Mouse (Mus musculus): Measurements from ENCODE around the gene Mydgf. TPM values are rescaled to one million over a fixed set of nuclear protein-coding genes. Genes with fewer than 3 reads are reported as not detected.

Gene Mydgf
- polyA plus RNA-seq, 1 experiment from 2014 or later: 68.4 TPM

DNA sequence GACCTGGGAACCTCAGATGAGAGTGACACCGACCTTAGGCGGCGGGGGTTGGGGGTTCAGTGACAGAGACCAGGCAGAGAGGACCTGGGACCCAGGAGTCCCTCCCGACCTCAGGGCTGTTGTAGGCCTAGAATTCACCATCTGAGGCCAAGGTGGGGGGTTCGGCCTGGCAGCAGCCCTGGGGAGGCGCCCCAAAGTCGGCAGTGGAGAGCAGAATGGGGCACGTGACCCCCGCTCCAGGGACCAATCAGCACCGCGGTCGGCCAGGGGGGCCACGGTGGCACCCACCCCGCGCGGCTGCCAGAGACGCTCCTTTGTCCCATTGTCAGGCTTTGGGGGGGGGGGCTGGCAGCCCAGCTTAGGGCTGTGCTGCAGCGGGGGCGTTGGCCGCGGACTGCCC, 44.4 kb downstream of the Mydgf start:
- H3K4me2 ChIP-seq (replicated peaks): peak overlapping the region; percentile 84
- no peaks in the 10 kb centered on the region for H3K36me3 ChIP-seq
- 5% methylated on average over 17 of the region's 21 CpGs for WGBS
- H3K27ac ChIP-seq: peak overlapping the region; percentile 53; the same call in 1 of the 2 replicates
- H3K9ac ChIP-seq (replicated peaks): peak overlapping the region; percentile 89
- peaks cover 48% of the 10 kb centered on the region for H3K27me3 ChIP-seq
- H3K4me3 ChIP-seq (replicated peaks): peak overlapping the region; percentile 86
- peak; percentile 9 for ATAC-seq
- H3K4me1 ChIP-seq (replicated peaks): peaks cover 63% of the 10 kb centered on the region
- H3K9me3 ChIP-seq: no peaks in the 10 kb centered on the region

DNA sequence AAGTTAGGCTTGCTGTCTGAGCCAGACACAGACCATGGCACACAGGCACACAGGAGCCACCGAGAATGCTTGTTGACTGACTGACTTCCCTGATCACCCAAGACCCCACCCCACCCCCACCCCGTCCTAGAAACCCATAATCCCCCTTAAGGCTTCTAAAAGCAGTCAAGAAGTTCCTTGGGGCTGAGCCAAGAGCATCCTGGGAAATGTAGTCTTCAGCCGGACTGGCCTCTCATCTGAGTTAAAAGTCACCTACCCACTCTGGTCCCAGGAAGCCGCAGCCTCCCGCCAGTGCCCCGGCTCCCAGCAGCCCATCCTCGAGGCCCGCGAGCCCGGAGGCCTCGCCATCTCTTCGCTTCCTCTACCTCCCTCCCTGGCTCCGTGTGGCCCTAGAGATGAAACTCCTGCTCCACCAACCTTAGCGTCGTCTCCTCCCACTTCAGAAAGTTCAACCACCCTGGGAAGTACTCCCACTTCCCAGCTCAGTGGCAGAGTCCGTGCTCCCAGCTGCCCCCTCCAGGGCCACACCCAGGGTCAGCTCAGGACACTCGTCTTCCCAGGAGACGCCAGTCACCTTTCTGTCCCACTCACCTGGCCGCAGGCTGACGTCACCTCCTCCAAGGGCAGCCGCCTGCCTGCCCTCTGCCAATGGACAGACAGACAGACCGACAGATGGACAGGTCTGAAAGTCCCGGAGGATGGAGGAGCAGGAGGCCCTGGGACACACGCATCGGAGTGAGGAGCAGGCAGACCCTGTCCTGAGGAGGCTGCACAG, 45.7 kb downstream of the Mydgf start:
- 15% methylated on average over 25 of the region's 25 CpGs for WGBS
- H3K27me3 ChIP-seq: peaks cover 42% of the 10 kb centered on the region

DNA sequence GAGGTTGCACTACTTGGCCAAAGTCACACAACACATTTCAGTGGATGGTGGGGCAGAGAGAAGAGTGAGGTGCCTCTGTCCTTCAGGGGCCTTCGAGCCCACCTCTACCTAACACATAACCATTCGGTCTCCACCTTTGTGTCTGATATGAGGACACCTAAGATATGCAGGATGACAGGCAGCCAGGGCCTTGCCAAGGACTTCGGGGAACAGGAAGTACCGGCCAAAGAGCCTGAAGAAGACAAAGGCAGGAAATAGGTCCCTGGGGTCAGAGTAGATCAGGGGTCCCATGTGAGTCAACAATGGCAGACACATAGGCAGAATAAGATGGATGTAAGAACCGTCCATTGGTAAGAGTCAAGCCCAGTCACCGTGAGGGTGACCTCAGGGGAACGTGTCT, 47.2 kb downstream of the Mydgf start:
- ATAC-seq: no peak
- 94% methylated on average over 7 of the region's 7 CpGs for WGBS
- peaks cover 41% of the 10 kb centered on the region for H3K27me3 ChIP-seq

More for the DNA sequence above, 45.7 kb downstream of the Mydgf start:
- Histone ChIP-seq H3K9ac (replicated peaks) (peak overlapping the region; percentile 89), H3K4me3 (replicated peaks) (peak overlapping the region; percentile 86), H3K4me1 (replicated peaks) (peaks cover 73% of the 10 kb centered on the region), H3K27ac (no peak overlapping the region), H3K9me3 (no peaks in the 10 kb centered on the region), H3K4me2 (replicated peaks) (peak overlapping the region; percentile 84), H3K36me3 (no peaks in the 10 kb centered on the region)
- no peak for ATAC-seq

DNA sequence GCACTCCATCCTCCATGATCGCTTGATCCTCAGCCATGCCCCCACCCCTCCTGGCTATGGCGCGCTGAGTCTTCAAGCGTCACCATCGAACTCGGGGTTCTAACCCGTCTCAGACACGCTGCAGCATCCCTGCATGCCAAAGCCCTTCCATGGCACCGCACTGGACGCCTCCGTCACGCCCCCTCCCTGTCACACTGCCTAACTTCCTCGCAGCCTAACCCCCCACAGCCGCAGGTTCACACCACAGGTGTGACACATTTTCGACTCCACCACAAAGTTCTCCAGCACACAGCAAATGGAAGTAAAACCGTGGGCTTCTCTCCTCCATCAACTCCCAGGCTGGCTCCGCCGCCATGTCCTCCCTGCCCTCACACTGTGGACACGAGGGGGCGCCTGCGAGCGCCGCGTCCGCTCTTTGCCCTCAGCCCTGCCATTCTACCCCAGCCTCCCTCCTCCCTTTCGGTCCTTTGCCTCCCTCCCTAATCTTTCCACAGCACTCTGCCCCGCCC, 49.2 kb downstream of the Mydgf start:
- Histone ChIP-seq H3K4me3 (replicated peaks) (peak overlapping the region; percentile 13; the same call in 1 of the 2 replicates), H3K27me3 (peaks cover 28% of the 10 kb centered on the region), H3K4me2 (replicated peaks) (peak overlapping the region; percentile 47), H3K4me1 (replicated peaks) (peaks cover 50% of the 10 kb centered on the region), H3K9me3 (no peaks in the 10 kb centered on the region), H3K9ac (replicated peaks) (peak overlapping the region; percentile 46), H3K27ac (no peak overlapping the region), H3K36me3 (peaks cover 17% of the 10 kb centered on the region)
- 2% methylated on average over 27 of the region's 27 CpGs for WGBS
- ATAC-seq: no peak

More for the DNA sequence above, 47.2 kb downstream of the Mydgf start:
- Histone ChIP-seq H3K9me3 (no peaks in the 10 kb centered on the region), H3K4me1 (replicated peaks) (peaks cover 65% of the 10 kb centered on the region), H3K9ac (replicated peaks) (no peak overlapping the region), H3K4me3 (replicated peaks) (no peak overlapping the region), H3K4me2 (replicated peaks) (no peak overlapping the region), H3K27ac (no peak overlapping the region), H3K36me3 (no peaks in the 10 kb centered on the region)

DNA sequence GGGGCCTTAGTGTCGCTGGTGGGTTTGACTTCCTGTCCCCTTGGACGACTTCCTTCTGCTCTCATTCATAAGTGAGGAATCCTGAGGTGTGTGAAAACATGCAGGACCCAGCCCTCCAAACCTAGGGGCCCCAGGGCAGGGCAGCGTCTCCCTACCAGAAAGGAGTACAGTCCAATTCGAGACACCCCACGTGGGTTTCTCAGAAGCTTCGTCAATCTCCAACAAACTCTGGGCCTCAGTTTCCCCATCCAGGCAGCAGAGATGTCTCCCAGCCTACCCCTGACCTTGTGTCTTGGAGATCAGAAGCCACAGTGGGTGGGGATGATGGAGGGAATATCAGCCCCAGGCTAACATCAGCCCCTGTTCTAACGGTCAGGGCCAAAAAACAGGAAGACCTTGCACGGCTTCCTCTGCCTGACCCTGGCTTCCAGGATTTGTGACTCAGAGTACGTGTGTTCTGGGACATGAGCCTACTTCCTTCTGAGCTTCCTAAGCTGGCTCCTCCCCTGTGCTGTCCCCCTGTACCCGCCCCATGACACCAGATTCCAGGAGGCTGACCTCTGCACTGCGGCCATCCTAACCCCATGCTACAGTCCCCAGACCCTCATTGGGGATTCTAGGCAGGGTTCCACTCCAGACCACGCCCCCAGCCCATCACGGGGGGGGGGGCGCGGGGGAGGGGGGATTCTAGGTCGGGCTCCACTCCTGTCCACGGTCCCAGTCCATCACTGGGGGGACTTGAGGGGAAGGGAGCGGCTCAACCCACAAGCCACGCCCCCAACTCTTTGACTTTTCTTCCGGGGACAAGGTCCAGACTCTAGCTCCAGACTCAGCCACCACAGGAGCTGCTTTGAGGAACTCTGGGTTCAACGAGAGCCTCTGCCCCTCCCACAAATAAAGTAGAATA, 50.0 kb downstream of the Mydgf start:
- H3K4me1 ChIP-seq (replicated peaks): peaks cover 42% of the 10 kb centered on the region
- H3K9ac ChIP-seq (replicated peaks): peak overlapping the region; percentile 46
- peak; percentile 27; the same call in 1 of the 2 replicates for ATAC-seq
- WGBS: 21% methylated on average over 20 of the region's 21 CpGs
- H3K4me2 ChIP-seq (replicated peaks): peak overlapping the region; percentile 47
- peaks cover 25% of the 10 kb centered on the region for H3K36me3 ChIP-seq
- peaks cover 20% of the 10 kb centered on the region for H3K27me3 ChIP-seq
- H3K27ac ChIP-seq: no peak overlapping the region
- peak overlapping the region; percentile 13; the same call in 1 of the 2 replicates for H3K4me3 ChIP-seq (replicated peaks)
- H3K9me3 ChIP-seq: no peaks in the 10 kb centered on the region

DNA sequence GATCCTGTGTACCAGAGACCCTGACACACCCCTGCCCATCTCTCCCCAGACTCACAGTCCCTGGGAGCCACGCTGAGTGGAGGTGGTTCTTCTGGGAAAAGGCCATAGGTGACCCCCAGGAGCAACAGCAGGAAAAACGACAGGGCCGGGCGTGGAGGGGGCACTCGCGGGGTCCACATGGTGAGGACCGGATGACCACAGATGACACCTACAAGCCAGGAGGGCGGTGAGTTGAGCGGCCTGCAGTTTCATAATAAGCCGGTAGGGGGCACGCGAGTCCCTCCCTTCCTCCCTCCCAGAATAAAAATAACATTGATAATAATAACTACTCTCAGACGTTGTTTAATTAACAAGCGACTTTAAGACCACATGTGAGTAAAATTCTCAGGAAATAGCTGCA, 51.1 kb downstream of the Mydgf start:
- peaks cover 31% of the 10 kb centered on the region for H3K4me1 ChIP-seq (replicated peaks)
- H3K4me2 ChIP-seq (replicated peaks): no peak overlapping the region
- no peak overlapping the region for H3K27ac ChIP-seq
- peaks cover 14% of the 10 kb centered on the region; the same call in 1 of the 2 replicates for H3K27me3 ChIP-seq
- WGBS: 5% methylated on average over 14 of the region's 14 CpGs
- no peak overlapping the region for H3K4me3 ChIP-seq (replicated peaks)
- H3K9ac ChIP-seq (replicated peaks): 0 out of 2 replicates have a peak overlapping the region, but pooled peaks have one; percentile 16
- ATAC-seq: 0 out of 2 replicates have a peak, but pooled peaks have one; percentile 10
- no peaks in the 10 kb centered on the region for H3K9me3 ChIP-seq
- peaks cover 36% of the 10 kb centered on the region for H3K36me3 ChIP-seq

DNA sequence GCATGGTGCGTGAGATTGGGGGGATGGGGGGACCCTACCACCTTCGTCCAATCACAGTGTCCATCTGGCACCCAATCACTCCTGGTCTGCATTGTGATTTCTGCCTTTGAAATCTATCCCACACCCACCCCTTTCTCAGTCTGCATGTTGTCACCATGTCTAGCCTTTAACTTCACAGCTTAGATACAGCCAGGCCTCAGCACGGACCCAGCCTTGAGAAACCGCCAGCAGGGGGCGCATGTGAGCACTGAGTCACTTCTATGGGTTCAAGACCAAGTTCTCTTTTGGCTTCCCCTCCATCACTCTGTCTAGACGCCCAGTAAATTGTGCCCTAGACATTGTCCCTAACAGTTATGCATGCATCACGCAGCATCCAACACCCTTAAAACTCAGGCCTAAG, 51.9 kb downstream of the Mydgf start:
- no peak overlapping the region for H3K4me2 ChIP-seq (replicated peaks)
- H3K9ac ChIP-seq (replicated peaks): no peak overlapping the region
- H3K36me3 ChIP-seq: peaks cover 44% of the 10 kb centered on the region
- H3K4me3 ChIP-seq (replicated peaks): no peak overlapping the region
- H3K27ac ChIP-seq: no peak overlapping the region
- H3K9me3 ChIP-seq: no peaks in the 10 kb centered on the region
- peak; percentile 29 for ATAC-seq
- H3K4me1 ChIP-seq (replicated peaks): peaks cover 25% of the 10 kb centered on the region
- WGBS: 41% methylated on average over 7 of the region's 7 CpGs
- H3K27me3 ChIP-seq: peaks cover 9% of the 10 kb centered on the region; the same call in 1 of the 2 replicates

DNA sequence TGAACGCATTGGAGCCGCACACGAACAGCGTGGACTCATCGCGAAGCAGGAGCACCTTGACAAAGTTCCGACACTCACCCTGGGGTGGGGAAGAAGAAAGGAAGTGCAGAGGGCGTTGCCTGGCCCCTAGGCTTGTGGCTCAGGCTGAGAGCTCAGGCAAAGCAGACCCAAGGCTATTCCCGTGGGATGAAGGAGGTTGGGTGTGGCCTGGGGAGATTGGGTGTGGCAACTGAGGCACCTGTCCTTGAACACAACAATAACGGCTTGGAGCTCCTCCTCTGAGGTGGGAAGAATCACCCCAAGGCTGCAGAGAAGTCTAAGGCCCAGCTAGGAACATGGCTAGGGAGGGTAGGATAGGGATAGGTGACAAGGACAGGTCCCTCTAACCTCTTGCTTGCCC, 52.6 kb downstream of the Mydgf start:
- Histone ChIP-seq H3K36me3 (peaks cover 51% of the 10 kb centered on the region), H3K27me3 (peaks cover 13% of the 10 kb centered on the region; the same call in 1 of the 2 replicates), H3K4me2 (replicated peaks) (no peak overlapping the region), H3K4me3 (replicated peaks) (no peak overlapping the region), H3K4me1 (replicated peaks) (peaks cover 25% of the 10 kb centered on the region), H3K9me3 (no peaks in the 10 kb centered on the region), H3K9ac (replicated peaks) (no peak overlapping the region), H3K27ac (no peak overlapping the region)
- ATAC-seq: no peak
- WGBS: 94% methylated on average over 10 of the region's 10 CpGs

DNA sequence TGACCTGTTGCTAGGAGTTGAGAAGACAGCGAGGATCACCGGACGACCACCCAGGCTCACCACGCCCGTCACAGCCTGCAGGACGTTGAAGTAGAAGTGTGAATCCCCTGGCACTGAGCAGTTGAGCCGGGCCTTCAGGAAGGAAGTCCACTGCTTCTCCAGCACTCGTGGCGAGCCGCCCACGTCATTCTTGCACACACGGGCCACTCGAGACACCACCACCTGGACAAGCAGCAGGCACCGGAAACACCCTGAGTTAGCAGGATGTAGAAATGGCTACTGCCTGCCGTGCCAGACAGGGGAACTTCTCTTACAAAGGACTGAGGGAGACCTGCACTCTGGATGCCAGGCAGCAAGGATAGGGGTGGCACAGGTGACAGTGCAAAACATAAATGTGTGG, 55.5 kb downstream of the Mydgf start:
- no peak for ATAC-seq
- Histone ChIP-seq H3K9me3 (0 out of 2 replicates have a peak, but pooled peaks cover 2% of the 10 kb centered on the region), H3K4me3 (replicated peaks) (no peak overlapping the region), H3K4me1 (replicated peaks) (peaks cover 15% of the 10 kb centered on the region), H3K27ac (no peak overlapping the region), H3K9ac (replicated peaks) (no peak overlapping the region), H3K36me3 (peaks cover 74% of the 10 kb centered on the region), H3K4me2 (replicated peaks) (no peak overlapping the region), H3K27me3 (peaks cover 29% of the 10 kb centered on the region)
- 84% methylated on average over 15 of the region's 15 CpGs for WGBS

DNA sequence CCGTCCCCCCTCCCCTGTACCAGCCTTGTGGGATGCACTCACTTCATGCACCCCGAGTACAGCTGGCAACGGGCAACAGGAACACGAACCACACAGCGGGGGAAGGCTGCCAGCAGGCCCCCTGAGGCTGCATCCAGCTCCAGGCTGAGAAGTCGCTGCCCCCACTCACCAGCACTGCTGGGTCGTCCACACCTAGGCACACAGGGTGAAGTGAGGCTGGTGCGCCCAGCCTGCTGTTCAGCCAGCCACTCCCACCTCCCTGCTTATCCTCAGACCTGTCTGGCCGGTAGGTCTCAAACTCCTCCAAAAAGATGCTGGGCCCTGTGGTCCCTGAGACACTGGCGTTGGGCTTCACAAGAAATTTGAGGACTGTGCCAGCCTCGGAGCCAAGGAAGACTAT, 57.5 kb downstream of the Mydgf start:
- WGBS: 80% methylated on average over 11 of the region's 11 CpGs

More for the DNA sequence above, 57.5 kb downstream of the Mydgf start:
- H3K4me1 ChIP-seq (replicated peaks): peaks cover 10% of the 10 kb centered on the region; the same call in 1 of the 2 replicates
- H3K27ac ChIP-seq: no peak overlapping the region
- no peak for ATAC-seq
- no peak overlapping the region for H3K9ac ChIP-seq (replicated peaks)
- H3K36me3 ChIP-seq: peaks cover 85% of the 10 kb centered on the region
- peaks cover 16% of the 10 kb centered on the region for H3K9me3 ChIP-seq
- peaks cover 50% of the 10 kb centered on the region for H3K27me3 ChIP-seq
- H3K4me3 ChIP-seq (replicated peaks): no peak overlapping the region
- H3K4me2 ChIP-seq (replicated peaks): no peak overlapping the region

All from midbrain, embryonic 13.5 days (tissue).